Mouse (Mus musculus) neutrophil, adult 5-6 weeks (primary cell): ENCODE measurements at regions not wholly inside any gene's neighbourhood (a gene's known extent, or its start where the extent isn't known, plus 50 kb on each side); places are given as distances from the start of the nearest gene placed in this dataset.

Experiments used
- ATAC-seq: fragments of 151-379, 151-347 bp; 2 replicates; pipeline ENCODE4 v1.8.0; 2017; ENCODE audit warnings: mild to moderate bottlenecking, moderate TSS enrichment; ENCODE audit not compliant: insufficient number of reproducible peaks, poor library complexity, low FRiP score, severe bottlenecking; ENCODE audit errors: extremely low read depth

DNA sequence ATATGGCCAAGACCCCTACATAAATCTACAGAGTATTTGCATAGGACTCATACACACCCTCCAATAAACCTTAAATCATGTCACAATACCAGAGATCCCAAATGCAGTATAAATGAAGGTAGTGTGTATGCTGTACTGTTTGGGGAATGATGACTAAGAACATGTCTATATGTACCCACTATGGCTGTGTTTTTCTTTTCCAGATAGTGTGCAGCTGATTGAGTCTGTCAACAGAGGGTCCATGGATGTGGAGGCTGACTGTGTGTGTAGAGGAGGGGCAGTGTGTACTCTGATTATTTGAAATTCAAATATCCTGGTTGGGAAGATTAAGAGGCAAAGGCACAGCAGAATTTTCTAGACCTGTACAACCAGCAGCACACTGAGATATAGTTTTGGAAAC lies 388.6 kb downstream of the Lpin1 start:
- no peak for ATAC-seq

DNA sequence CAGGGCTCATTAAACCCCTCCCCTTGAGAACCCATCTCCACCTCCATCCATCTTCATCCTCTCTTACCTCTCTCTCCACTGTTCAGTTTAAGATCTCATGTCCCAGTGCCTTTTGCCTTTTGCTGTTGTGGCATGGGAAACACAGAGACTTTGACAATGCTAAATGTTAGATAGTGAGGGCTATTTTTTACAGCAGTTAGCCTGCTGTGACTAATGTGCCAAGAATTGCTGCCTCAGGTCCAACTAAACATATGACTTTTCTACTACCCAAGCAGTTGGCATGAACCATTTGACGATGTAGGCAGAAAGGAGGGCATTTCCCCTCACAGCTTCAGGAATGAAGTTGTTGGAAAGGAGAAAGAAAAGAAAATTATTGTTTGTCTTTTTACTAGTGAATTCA lies 389.6 kb downstream of the Lpin1 start:
- no peak for ATAC-seq

DNA sequence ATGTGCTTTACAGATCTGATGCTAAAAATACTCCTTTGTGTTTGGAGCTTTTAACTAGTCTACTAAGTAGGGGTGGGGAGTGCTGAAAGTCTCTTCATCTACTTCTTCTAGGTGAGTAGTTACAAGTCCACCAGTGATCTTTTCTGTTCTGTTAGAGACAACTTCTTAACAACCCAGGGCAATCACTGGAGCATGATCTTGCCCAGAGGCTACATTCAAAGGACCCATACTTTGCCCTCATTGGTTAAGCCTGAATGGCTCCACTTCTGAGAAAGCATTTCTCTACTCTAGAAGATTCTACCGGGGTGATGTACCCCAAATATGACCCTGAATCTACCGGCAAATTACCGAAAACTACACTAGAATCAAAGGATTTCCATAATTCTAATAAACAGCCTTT lies 390.2 kb downstream of the Lpin1 start:
- ATAC-seq: no peak

DNA sequence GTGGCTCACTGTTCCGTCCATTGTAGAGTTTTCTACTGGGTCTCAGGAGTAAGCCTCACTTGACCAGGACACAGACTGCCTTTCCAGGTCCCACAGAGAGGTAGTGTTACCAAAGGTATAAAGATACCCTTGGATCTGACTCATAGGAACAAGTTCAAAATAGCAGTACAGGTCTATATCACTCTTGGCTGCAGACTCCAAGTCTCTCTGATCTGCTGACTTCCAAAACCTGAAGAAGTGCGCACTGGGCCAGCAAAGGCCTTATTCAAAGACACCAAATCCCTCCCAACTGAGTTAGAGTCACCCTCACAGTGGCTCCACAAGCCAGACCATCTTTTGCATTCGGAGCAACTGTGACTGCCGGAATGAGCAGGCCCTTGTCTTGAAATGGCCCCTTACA lies 391.9 kb downstream of the Lpin1 start:
- ATAC-seq: no peak

DNA sequence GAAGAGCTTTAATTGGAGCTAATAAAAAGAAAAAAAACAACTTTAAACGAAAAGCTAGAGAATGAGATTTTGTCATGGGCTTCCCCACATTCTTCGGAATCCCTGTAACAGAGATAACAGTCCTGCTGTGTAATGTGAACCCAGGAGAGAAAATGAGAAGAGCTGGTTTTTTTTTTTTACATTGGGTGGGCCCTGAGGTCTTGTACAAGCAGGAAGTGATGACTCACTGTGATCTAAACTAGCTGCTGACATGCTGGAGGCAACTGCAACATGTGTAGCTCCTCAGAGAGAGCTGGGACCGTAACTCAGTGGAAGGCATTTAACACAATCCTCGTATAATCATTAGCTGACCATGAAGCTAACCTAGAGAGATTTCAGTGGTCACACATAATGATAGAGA lies 393.8 kb upstream of the Trib2 start:
- no peak for ATAC-seq

DNA sequence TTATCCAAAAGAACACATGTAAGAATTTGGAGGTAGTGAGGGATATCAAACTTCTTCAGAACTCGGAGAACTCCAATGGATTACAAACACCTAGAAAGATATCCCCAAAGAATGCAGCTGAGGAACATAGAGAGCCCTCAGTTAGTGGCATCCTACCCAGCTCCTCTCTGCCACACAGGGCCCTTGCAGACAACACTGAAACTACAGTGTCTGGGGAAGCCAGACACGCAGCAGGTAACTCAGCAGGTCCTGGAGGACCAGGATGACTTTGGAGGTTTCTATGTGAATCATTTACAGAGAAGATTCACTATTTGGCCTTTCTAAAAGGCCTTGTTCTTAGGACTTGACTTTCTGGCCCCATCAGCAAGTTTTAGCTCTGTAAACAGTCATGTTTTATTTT lies 393.4 kb upstream of the Trib2 start:
- ATAC-seq: no peak

DNA sequence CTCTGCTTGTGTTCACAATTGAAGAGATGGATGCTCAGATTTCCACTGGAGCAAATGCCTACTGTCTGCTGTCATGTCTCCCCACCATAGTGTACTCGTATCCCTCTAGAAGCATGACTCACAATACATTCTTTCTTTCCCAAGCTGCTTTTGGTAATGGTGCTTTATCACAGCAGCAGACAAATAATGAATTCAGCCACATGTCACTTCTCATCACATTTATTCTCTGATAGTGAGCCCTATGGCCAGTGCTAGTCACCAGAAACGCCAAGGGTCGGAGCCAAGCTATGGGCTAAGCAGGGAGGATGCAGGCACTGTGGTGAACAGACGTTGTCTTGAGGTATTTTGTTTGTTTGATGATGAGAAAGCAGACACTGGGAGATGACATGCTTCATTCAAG lies 388.2 kb upstream of the Trib2 start:
- ATAC-seq: no peak

DNA sequence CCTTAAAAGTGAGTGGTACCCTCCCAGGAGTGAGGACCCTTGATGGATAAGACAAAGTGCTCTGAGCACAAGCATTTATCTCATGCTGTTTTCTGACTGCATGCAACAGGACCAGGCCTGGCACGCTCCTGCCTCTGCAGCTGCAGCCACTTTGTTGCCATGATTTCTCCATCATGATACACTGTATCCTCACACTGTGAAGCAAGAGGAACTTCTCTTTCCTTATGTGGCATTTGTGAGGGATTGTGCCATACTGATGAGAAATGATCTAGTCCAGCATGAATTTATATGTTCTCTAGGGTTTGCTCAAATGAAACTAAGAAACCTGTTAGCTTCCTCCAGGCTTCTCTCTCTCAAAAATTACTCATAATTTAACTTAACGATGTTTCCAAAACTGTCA lies 380.2 kb upstream of the Trib2 start:
- no peak for ATAC-seq

DNA sequence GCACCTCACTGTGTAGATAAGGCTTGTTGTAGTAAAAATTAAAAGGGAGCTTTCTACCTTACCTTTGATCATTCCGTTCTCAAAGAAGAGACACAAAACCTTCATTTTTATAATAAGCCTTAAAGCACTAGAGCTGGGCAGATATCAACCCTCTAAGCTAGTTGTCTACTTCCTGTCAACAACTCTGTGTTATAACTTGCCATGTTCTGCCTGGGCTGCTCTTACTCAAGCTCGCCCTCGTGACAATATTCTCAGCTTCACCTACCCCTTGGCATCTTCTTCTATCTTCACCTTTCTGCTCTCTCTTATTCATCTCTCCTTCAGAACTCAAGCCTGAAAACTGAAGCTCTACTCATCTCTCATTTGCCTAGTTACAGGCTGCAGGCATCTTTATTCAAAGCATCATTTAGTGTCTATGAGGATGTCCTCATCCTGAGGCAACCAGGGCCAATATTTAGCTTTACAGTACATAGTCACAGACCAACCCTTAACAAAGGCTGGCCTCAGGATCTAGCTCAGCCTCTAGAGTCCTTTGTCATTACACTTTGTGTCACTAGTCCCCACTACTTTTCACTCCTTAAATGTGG lies 375.2 kb upstream of the Trib2 start:
- ATAC-seq: no peak

DNA sequence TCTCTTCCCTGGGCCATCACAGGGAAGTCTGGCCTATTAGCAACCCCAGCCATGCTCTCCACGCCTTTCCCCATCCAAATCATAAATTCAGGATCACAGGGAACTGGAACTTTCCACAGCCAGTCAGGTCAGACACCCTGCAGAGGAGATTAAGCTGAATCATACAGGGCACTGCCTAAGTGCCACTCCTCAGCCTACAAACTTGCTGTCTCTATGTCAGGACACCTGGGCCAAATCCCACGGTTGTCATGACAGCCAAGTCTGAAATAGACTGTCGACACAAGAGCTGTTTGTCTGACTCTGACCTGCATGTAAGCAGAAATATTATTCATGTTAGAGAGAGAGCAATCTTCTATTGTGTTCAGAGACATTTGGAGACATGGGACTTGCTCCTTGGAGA lies 374.0 kb upstream of the Trib2 start:
- ATAC-seq: no peak

DNA sequence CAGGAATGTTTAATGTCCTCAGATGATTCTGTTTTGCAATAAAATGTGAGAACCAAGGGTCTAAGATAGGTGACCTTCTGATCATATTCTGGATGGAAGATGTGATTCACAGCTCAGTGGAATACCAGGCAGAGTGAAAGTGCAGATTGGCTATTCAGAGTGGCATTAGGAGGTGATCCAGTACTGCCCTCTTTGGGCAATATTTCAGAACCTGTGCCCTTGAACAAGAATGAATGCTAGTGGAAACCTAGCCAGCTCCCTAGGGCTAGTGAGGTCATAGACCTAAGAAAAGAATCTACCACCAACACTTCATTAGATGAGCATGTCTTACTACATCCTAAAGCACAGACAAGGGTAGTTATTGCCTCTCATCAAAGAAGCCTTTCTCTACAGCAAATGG lies 372.7 kb upstream of the Trib2 start:
- ATAC-seq: no peak

DNA sequence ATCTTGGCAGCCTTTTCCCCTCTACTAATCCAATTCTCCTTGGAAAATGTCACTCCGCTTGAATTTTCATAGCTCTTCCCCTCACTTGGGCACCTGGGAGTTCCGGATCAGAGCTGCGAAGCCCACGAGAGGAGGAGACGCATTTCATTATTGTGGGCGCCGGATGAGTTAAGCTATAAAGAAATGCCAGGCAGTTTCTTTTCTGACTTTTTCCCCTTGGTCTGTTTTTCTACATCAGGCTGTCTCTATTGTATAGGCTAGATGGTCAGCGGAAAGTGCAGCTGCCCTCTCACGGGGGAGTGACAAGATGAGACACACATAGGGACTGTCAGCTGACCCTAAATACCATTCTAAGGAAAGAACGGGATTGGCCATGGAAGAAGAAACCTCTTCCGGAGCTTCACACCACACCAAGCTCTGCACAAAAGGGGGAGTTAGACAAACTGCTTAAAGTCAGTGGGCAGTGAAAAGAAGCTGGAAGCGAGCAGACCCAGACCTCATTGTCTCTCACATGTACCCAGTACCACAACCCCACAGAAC lies 369.3 kb upstream of the Trib2 start:
- ATAC-seq: no peak

DNA sequence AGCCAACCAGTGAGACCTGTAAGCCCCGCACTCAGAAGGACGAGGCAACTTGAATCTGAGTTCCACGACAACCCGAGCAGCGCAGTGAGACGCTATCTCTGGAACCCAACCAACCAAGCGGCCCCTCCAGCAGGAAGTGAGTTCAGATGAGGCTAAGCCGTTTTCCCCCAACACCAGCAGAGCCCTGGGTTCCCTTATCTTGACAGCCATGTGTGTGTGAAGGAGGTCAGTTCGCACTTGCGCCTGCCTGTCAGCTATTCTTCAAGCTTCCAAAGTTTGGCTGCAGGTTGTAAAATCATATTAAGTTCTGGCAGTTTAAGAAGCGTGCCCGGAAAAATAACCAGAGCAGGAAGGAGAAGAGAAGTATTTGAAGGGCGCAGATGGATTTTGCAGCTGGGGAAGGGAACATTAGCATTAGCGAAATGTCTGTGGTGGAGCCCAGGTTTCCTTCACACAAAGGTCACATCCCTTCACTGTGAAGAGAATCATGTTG lies 368.8 kb upstream of the Trib2 start:
- peak; percentile 76 for ATAC-seq

DNA sequence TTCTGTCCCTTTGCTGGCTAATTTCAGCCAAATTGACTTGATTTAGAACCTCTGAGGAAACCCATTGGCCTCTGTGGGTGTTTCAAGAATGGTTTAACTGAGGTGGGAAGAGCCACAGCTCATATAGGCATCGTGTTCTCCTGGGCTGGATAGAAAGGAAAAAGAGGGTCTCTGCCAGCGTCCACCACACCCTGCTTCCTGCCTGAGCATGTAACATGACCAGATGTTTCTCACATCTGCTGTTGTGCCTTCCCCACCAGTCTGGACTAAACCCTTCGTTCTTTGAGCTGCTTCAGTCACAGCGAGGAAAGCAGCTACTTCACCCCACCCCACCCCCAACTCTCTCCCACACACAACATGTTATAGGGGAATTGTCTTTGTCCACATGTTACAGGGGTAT lies 366.3 kb upstream of the Trib2 start:
- ATAC-seq: no peak

DNA sequence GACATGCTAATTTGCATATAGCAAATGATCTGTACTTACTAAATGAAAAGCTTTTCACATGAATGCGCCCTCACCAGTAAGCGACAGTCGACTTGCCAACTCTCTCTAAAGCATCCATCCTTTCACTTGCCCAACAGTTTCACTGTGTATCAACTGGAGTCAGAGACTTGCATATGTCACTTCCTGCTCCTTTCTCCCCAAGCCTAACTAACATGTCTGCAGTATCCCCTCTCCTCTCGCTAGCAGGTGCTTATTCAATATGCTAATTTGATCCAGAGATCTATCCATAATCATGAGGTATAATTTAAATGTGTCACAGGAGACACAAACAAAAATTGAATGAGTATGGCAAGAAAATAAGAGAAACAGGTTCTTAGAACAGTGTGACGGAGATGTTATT lies 364.9 kb upstream of the Trib2 start:
- no peak for ATAC-seq

DNA sequence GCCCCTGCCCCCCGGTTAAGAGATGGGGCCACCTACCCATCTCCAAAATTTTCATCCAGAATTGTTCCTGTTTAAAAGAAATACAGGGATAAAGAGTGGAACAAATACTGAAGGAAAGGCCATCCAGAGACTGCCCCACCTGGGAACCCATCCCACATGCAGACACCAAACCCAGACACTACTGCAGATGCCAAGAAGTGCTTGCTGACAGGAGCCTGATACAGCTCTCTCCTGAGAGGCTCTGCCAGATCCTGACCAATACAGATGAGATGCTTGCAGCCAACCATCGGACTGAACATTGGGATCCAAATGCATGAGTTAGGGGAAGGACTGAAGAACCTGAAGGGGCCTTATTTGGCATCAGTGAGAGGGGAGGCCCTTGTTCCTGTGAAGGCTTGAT lies 363.2 kb upstream of the Trib2 start:
- ATAC-seq: no peak

DNA sequence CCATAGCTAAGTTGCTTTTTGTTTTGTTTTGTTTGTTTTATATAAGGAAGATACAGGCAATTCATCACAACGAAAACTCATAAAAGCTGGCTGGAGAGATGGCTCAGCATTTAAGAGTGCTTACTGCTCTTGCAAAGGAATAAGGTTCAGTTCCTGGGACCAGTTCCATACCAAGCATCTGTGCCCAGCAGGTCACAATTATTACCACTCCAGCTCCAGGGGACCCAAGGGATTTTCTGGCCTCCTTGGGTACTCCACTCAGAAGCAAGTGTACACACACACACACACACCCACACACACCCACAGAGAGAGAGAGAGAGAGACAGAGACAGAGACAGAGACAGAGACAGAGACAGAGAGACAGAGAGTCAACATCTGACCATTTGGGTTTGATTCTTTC lies 359.6 kb upstream of the Trib2 start:
- no peak for ATAC-seq

DNA sequence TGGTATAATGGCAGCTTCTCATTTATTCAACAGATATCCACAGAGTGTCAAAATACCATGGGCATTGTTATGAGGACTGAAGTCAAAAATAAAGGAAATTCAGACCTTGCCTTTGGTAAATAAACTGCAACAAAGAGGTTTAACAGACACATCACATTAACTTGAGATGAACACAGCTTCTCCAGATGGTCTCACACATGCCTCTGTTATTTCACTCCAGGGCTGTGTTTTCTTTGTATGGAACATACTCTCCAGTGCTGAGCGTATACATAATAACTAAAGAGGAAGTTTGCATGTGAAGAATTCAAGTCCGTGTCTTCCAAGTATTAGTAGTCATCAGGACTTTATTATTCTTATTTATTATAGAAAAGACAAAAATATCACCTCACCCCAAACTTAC lies 355.5 kb upstream of the Trib2 start:
- ATAC-seq: no peak

DNA sequence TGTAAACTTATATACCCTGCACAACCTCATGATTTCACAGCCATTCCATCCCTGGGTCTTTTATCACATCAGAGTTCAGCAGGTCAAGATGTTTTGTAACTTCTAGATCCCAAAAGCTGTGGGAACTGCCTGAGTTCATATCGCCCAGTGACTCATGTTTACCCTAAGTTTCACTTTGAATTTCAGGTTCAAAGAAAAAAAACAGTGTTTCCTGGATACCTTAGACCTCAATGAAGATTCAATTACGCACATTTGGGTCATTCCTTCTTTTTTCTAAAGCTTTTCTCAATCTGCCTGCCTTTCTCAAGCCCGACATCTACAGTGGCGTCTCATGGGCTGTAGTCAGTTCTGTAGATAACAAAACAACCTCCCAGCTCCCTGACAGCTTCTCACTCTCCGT lies 354.9 kb upstream of the Trib2 start:
- ATAC-seq: no peak

DNA sequence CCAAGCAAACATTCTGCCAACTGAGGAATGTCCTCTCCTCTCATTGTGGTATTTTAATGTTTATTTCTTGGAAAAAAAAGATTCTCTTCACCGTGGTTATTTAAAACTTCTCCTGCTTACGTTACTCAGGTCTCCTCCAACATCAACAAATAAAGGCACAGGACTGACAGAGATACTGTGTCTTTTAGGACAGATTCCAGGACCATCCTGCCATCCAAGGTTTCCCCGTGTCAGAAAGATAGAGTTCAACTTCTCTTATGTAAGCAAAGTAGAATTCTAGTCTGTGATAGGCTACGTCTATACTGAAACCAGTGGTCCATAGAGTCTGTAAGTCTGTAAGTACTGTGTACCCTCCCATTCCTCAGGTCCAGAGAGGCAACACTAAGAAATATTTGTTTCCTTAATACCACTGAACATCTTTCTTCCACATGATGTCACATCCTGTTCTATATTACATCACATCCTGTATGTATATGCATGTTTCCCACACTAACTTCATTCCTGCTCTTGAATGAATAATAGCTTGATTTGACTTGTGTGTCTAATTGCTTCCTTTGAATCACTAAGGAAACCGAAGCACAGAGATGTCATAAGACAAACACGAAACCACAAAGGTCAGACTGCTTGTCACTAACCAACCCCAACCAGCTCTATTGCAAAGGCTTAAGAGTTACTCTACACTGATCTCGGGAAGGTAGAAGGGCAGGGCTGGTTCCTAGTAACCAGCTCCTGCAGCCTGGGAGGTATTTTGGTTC lies 353.2 kb upstream of the Trib2 start:
- ATAC-seq: peak; percentile 76
